ENCODE assay signal across 18 mouse cellular contexts in genomic region chr12:39763529-39763928, GRCm38 (mm10).
A peak's percentile ranks its signal among the peaks of the same experiment; 100 is the strongest.
DNase-seq lines count a peak whose midpoint lies in the region; ATAC-seq lines count a peak whose summit lies in the region.
"Had no signal": no experiment of that assay in that cellular context is flagged by ENCODE, and none has a peak within 500 bp of the region (broad histone marks: within the 10 kb centered on the region; RNA-seq: fewer than 3 reads in every experiment).

No protein-coding gene starts in this region.

- no peak overlapping the region for H3K9ac ChIP-seq in intestine, embryonic 16.5 days (ENCODE audit: low read depth, low read length)
- H3K9ac ChIP-seq in intestine, embryonic 15.5 days = no peak overlapping the region
- H3K9ac ChIP-seq: embryonic facial prominence, embryonic 13.5 days; embryonic facial prominence, embryonic 15.5 days; forebrain, embryonic 13.5 days; forebrain, embryonic 15.5 days; forebrain, postnatal 0 days had no signal

- H3K36me3 ChIP-seq in intestine, embryonic 16.5 days (ENCODE audit: control insufficient read depth, insufficient read depth, low read length) = no peaks in the 10 kb centered on the region
- H3K36me3 ChIP-seq in intestine, embryonic 15.5 days = no peaks in the 10 kb centered on the region
- H3K36me3 ChIP-seq: embryonic facial prominence, embryonic 13.5 days; embryonic facial prominence, embryonic 15.5 days; forebrain, embryonic 15.5 days had no signal

- H3K4me1 ChIP-seq in intestine, embryonic 16.5 days (ENCODE audit: control insufficient read depth, insufficient read depth, low read length) = no peaks in the 10 kb centered on the region; the same call in 1 of the 2 replicates
- no peaks in the 10 kb centered on the region for H3K4me1 ChIP-seq in intestine, embryonic 15.5 days (replicated peaks)
- H3K4me1 ChIP-seq: embryonic facial prominence, embryonic 13.5 days; embryonic facial prominence, embryonic 15.5 days; forebrain, embryonic 13.5 days; forebrain, embryonic 15.5 days had no signal

- WGBS in intestine, embryonic 16.5 days = 76% methylated on average over 3 of the region's 3 CpGs
- 76% methylated on average over 3 of the region's 3 CpGs for WGBS in intestine, embryonic 15.5 days

- H3K27ac ChIP-seq in intestine, embryonic 16.5 days (ENCODE audit: low read length) = no peak overlapping the region
- no peak overlapping the region for H3K27ac ChIP-seq in intestine, embryonic 15.5 days
- H3K27ac ChIP-seq: embryonic facial prominence, embryonic 13.5 days; embryonic facial prominence, embryonic 15.5 days; forebrain, embryonic 13.5 days; forebrain, embryonic 15.5 days had no signal

- H3K27me3 ChIP-seq in intestine, embryonic 16.5 days (replicated peaks; ENCODE audit: control insufficient read depth, insufficient read depth, low read length) = no peaks in the 10 kb centered on the region
- no peaks in the 10 kb centered on the region for H3K27me3 ChIP-seq in intestine, embryonic 15.5 days (replicated peaks)
- H3K27me3 ChIP-seq: embryonic facial prominence, embryonic 13.5 days; embryonic facial prominence, embryonic 15.5 days; forebrain, embryonic 13.5 days; forebrain, embryonic 15.5 days had no signal

- no peak overlapping the region for H3K4me3 ChIP-seq in intestine, embryonic 16.5 days (ENCODE audit: low read length)
- no peak overlapping the region for H3K4me3 ChIP-seq in intestine, embryonic 15.5 days (replicated peaks)
- H3K4me3 ChIP-seq: embryonic facial prominence, embryonic 13.5 days; embryonic facial prominence, embryonic 15.5 days; erythroblast, embryonic 14.5 days; forebrain, embryonic 13.5 days; forebrain, embryonic 15.5 days had no signal

- peak; percentile 68 for ATAC-seq in intestine, embryonic 16.5 days
- ATAC-seq in intestine, embryonic 15.5 days = no peak; the same call in 1 of the 2 replicates
- ATAC-seq: forebrain, embryonic 13.5 days; forebrain, embryonic 15.5 days; forebrain, postnatal 0 days had no signal

- no peaks in the 10 kb centered on the region for H3K9me3 ChIP-seq in intestine, embryonic 16.5 days (ENCODE audit: control insufficient read depth, low read length)
- no peaks in the 10 kb centered on the region for H3K9me3 ChIP-seq in intestine, embryonic 15.5 days
- H3K9me3 ChIP-seq: embryonic facial prominence, embryonic 13.5 days; embryonic facial prominence, embryonic 15.5 days; forebrain, embryonic 13.5 days; forebrain, embryonic 15.5 days had no signal

- no peak overlapping the region for H3K4me2 ChIP-seq in intestine, embryonic 16.5 days (ENCODE audit: low read depth, low read length)
- H3K4me2 ChIP-seq in intestine, embryonic 15.5 days (replicated peaks) = no peak overlapping the region
- H3K4me2 ChIP-seq: embryonic facial prominence, embryonic 13.5 days; embryonic facial prominence, embryonic 15.5 days; forebrain, embryonic 13.5 days; forebrain, embryonic 15.5 days had no signal

- DNase-seq in adrenal gland, adult 8-10 months = peak; percentile 11
- no peak for DNase-seq in adrenal gland, adult 18-20 months (ENCODE audit: low spot score in 2 of 2)
- peak; percentile 13 for DNase-seq in gonadal fat pad, adult 2 months (ENCODE audit: low read depth)
- DNase-seq in cerebellum, postnatal 14 days = no peak
- DNase-seq in embryo, embryonic 11 days = no peak
- DNase-seq: cerebellum, adult 11 months; cerebellum, adult 18-20 months; cerebellum, adult 8-10 months; cerebellum, adult 9-11 months; cerebellum, postnatal 25 days; forebrain, postnatal 0 days had no signal

Comparison
In these comparisons a context has a peak if more than half of its experiments do, and no peak if none do; other contexts are left out.
1. DNase-seq: peak in adrenal gland, adult 8-10 months (single experiment) and gonadal fat pad, adult 2 months (single experiment); none in adrenal gland, adult 18-20 months (0 of 2), cerebellum, postnatal 14 days (0 of 2) and embryo, embryonic 11 days (single experiment).